Mouse (Mus musculus) C2C12 (cell line): ENCODE measurements around the gene Lgi4.

Source experiments
- CEBPB ChIP-seq: IDR thresholded peaks from one replicate; pipeline ENCODE4 v1.6.1; 2011; ENCODE audit warnings: low read depth, mild to moderate bottlenecking, control low read depth, moderate library complexity
- CTCF ChIP-seq: IDR thresholded peaks from one replicate; pipeline ENCODE4 v1.5.1; 2011; ENCODE audit not compliant: control insufficient read depth, insufficient read depth, insufficient read length
- FOSL1 ChIP-seq: IDR thresholded peaks from one replicate; pipeline ENCODE4 v1.8.0; 2011; ENCODE audit warnings: mild to moderate bottlenecking, low read length; ENCODE audit not compliant: poor library complexity, insufficient read depth, severe bottlenecking
- MAX ChIP-seq: IDR thresholded peaks from one replicate; pipeline ENCODE4 v1.6.1; 2011; ENCODE audit warnings: mild to moderate bottlenecking, control low read depth
- MYOD1 ChIP-seq: IDR thresholded peaks from one replicate; pipeline ENCODE4 v1.6.1; 2011; ENCODE audit warnings: low read depth; ENCODE audit not compliant: control insufficient read depth, insufficient read length
- MYOG ChIP-seq: IDR thresholded peaks from one replicate; pipeline ENCODE4 v1.6.1; 2011; ENCODE audit not compliant: control insufficient read depth, insufficient read length; ENCODE audit errors: extremely low read depth
- USF1 ChIP-seq: IDR thresholded peaks from one replicate; pipeline ENCODE4 v1.6.1; 2011; ENCODE audit warnings: low read depth, mild to moderate bottlenecking, control low read depth, moderate library complexity

- TF ChIP-seq CTCF (no peak), USF1 (no peak), CEBPB (no peak), MYOD1 (no peak), MYOG (no peak), MAX (no peak), FOSL1 (no peak)
Measured at GRCm38 (mm10) chr7:31037675-31038074, 21.5 kb upstream of the Lgi4 start.
